Mouse (Mus musculus): ENCODE measurements at regions not wholly inside any gene's neighbourhood (a gene's known extent, or its start where the extent isn't known, plus 50 kb on each side); places are given as distances from the start of the nearest gene placed in this dataset.

GRCm38 (mm10) chr11:31784332-31784901 lies 87.6 kb upstream of the Cpeb4 start:
- TF ChIP-seq CTCF (conservative IDR thresholded peaks at IDR 0.05; ENCODE audit: insufficient read depth, insufficient read length, low read depth, low read length) (no peak), POLR2A (IDR thresholded peaks at IDR 0.05; ENCODE audit: low read depth, low read length) (no peak)

Data from kidney, adult 2 months (tissue).